In genomic region chr17:4946421-4946974, GRCm38 (mm10) we compare ENCODE assay signal across 8 mouse cellular contexts. TPM values are rescaled to one million over a fixed set of nuclear protein-coding genes. Genes with fewer than 3 reads are reported as not detected.
DNase-seq lines count a peak whose midpoint lies in the region; ATAC-seq and TF ChIP-seq lines count a peak whose summit lies in the region.

No protein-coding gene starts in this region.

- H3K4me2 ChIP-seq in lung, embryonic 14.5 days = peak overlapping the region; percentile 51

- H3K36me3 ChIP-seq in megakaryocyte, embryonic 14.5 days (replicated peaks; ENCODE audit: low read length) = no peaks in the 10 kb centered on the region
- H3K36me3 ChIP-seq in lung, embryonic 14.5 days (ENCODE audit: insufficient read depth) = no peaks in the 10 kb centered on the region

- H3K27me3 ChIP-seq in megakaryocyte, embryonic 14.5 days (replicated peaks) = peaks cover 8% of the 10 kb centered on the region
- H3K27me3 ChIP-seq in lung, embryonic 14.5 days (ENCODE audit: insufficient read depth, low read length) = no peaks in the 10 kb centered on the region

- DNase-seq in gastrocnemius, adult 2 months = peak; percentile 45
- DNase-seq in kidney, adult 11 months = peak; percentile 63
- DNase-seq in lung, embryonic 14.5 days = peak; percentile 40
- DNase-seq in skeletal muscle tissue, adult 2 months (ENCODE audit: low read depth, low spot score) = peak; percentile 9
- no peak for DNase-seq in thymus, adult 18-20 months
- DNase-seq in adrenal gland, postnatal 25 days = no peak

- WGBS in lung, embryonic 14.5 days = 21% methylated on average over 12 of the region's 12 CpGs

- H3K4me3 ChIP-seq in megakaryocyte, embryonic 14.5 days (replicated peaks) = peak overlapping the region; percentile 50
- H3K4me3 ChIP-seq in gastrocnemius, adult 2 months = peak overlapping the region; percentile 56
- H3K4me3 ChIP-seq in lung, embryonic 14.5 days (ENCODE audit: low read depth, low read length) = no peak overlapping the region

- intact Hi-C loops in gastrocnemius, adult 2 months (cut with DNase I) = loop anchor here (5.0 kb wide), 1 partner anchor 46 kb away; the partner anchor contains the start of gene Arid1b

- ATAC-seq in megakaryocyte, adult 5-6 weeks (ENCODE audit: poor library complexity, severe bottlenecking) = no peak
- peak; percentile 62 for ATAC-seq in lung, embryonic 14.5 days (ENCODE audit: insufficient read depth)

- peaks cover 17% of the 10 kb centered on the region for H3K4me1 ChIP-seq in megakaryocyte, embryonic 14.5 days
- peaks cover 13% of the 10 kb centered on the region for H3K4me1 ChIP-seq in lung, embryonic 14.5 days (ENCODE audit: insufficient read depth)

- no peak overlapping the region for H3K9ac ChIP-seq in lung, embryonic 14.5 days

- no peak for TF ChIP-seq CTCF in gastrocnemius, adult 2 months (IDR thresholded peaks at IDR 0.05)
- TF ChIP-seq CTCF in lung, embryonic 14.5 days (IDR thresholded peaks at IDR 0.05; ENCODE audit: low read depth) = no peak

- H3K9me3 ChIP-seq in megakaryocyte, embryonic 14.5 days = no peaks in the 10 kb centered on the region
- no peaks in the 10 kb centered on the region for H3K9me3 ChIP-seq in lung, embryonic 14.5 days (ENCODE audit: low read depth, low read length)

- H3K27ac ChIP-seq in gastrocnemius, adult 2 months = peak overlapping the region; percentile 72
- H3K27ac ChIP-seq in lung, embryonic 14.5 days (ENCODE audit: low read depth) = peak overlapping the region; percentile 64

RNA-seq across cellular contexts. Expression of gene Arid1b, which starts 47.6 kb away (rescaled TPM):
- polyA plus RNA-seq in megakaryocyte, embryonic 14.5 days (2012; ENCODE audit: insufficient read depth, low replicate concordance) = 13.3 and 27.6 TPM in 2 replicates
- total RNA-seq in megakaryocyte, adult 5-6 weeks (2015) = 23.0 and 28.1 TPM in 2 replicates
- 15.2 and 19.0 TPM in 2 replicates for total RNA-seq in megakaryocyte, adult 5-6 weeks (2017)
- total RNA-seq in gastrocnemius, adult 2 months (2021) = 10 to 100 TPM; 35.1 to 35.6 TPM
- 17.3 and 17.4 TPM in 2 replicates for polyA plus RNA-seq in lung, embryonic 14.5 days (2014; fragmentation: Nextera tagmentation; extraction: Ambion mirVana)
- 85.8 and 86.1 TPM in 2 replicates for total RNA-seq in adrenal gland, postnatal 25 days (2021)

Comparison
In these comparisons a context has a peak if more than half of its experiments do, and no peak if none do; other contexts are left out.
1. DNase-seq: peak in gastrocnemius, adult 2 months (single experiment), kidney, adult 11 months (single experiment), lung, embryonic 14.5 days (single experiment) and skeletal muscle tissue, adult 2 months (single experiment); none in thymus, adult 18-20 months (0 of 2) and adrenal gland, postnatal 25 days (single experiment).